Mouse (Mus musculus) stomach, adult 2 months (tissue): Measurements from ENCODE around the gene Fkbp10. TPM values are rescaled to one million over a fixed set of nuclear protein-coding genes. Genes with fewer than 3 reads are reported as not detected.

ENCODE experiments used
- polyA plus RNA-seq: library from polyadenylated mRNA; depleted of rRNA; stranded (reverse); fragments of >200 nt; gene quantifications from 2 replicates; pipeline ENCODE4 v1.2.3, GENCODE M21; 2012; rRNA removed

The Fkbp10 gene
- 18.7 and 21.9 TPM in 2 replicates for polyA plus RNA-seq

DNA sequence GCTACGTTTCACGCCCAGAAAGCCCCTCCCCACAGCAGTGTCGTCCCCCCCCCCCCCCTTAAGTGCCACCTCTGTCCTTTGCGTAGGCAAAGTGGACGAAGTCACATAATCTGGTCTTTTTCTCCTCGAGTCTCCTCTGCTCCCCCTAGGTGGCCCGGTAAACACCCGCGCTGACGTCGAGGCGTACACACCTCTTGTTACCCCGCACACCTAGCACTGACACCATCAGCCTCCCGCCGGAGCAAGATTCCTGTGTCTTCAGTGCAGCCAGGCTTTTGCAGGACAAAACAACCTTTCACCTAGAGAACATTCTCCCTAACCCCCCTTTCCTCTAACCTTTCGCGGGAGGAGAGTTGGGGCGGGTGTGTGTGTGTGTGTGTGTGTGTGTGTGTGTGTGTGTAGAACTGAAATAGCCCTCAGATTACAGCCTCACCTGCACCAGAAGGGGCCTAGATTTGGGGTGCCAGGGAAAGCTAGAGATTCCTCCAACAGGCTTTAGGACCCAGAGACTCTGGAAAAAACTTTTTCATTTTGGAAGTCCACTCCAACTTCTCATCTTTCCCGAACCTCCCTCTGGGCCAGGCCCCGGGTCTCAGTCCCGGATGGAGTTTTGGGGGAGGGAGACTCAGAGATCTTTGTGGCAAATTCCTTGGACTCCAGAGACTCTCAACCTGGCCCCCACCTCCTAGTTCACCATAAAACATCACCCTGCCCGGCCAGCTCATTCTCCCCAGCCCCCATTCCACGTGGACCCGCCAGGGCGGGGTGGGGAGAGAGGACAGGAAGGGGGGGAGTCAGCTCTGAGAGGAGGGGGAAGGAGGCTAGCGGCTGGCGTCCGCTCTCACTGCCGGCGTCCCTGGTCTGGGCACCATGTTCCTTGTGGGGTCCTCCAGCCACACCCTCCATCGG is at the start of gene Fkbp10:
Fkbp10 (plus strand) TSS at position 784 of the 909 bp plus-strand sequence.

DNA sequence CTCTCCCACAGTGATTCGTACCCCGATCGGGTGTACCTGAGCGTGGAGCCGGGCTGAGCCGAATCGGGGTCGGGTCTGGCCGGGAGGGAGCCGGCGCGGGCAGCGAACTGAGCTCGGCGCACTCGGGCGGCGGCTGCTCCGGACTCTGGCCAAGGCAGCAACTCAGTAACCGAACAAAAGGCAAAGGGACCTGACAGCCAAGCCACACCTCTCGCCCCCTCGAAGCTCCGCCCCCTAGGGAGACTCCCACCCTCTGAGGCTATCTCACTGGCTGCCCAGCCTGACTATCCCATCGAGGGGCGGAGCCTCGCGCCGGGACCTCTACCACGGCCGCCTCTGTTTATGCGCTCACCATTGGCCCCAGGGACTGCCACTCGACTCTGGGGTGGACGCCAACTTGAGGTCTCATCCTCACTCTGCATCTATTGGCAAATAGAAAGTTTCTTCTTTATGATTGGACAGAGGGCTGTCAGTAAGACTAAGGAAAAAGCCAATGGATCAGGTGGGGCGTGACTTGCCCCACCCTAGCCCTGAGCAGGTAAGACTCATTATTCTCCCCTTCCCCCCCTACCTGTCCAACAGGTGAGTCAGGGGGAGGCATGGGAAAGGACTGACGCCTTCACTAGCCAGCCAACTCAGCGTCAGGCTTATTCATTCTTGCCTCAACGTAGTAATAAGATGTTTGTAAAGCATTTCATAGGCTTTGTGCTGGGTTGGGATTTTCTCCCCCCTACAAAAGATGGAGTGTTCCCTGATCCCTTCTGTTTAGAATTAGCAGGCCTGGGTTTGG is 17.7 kb upstream of the Fkbp10 start, which contains the start of gene Jup:
Jup (minus strand) TSS at position 164 of the 790 bp plus-strand sequence.

DNA sequence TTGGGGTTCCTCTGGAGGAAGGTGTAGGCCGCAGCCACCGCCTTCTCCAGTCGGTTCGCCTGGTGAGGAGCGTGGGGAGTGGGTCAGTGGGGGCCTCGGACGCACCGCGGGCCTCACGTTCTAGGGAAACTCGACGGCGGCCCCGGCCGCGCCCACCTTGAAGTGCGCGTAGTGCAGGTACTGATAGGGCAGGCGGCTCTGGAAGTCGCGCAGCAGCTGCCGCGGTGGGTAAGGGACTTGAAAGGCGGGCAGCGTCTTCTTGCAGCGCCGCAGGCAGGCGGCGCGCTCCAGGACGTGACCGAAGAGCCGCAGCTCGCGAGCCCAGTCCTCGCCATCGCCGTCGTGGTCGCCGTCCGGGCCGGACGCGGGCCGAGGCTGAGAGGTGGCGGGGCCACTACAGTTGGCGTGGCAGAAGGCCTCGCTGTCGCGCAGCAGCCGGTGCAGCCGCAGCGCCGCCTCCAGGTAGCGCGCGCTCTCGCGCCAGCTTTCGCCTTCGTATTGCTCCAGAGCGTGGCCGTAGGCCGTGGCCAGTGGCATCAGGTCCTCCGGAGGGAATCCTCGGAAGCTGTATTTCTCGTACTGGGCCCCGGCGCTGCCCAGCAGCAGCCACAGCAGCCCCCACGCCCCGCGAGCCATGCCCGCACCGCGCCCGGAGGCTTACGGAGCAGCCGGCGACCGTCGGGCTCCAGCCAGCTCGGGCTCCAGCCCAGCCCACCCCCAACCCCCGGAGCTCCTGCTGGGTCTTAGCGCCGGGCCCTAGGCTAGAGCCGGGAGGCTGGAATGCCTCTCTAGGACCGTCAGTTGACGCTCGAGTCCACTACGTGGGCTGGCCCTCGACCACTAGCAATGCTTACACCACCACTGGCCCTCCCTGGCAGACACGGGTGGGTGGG is 1.2 kb upstream of the Fkbp10 start, which contains the start of gene P3h4:
P3h4 (minus strand) TSS at position 816 of the 893 bp plus-strand sequence.

DNA sequence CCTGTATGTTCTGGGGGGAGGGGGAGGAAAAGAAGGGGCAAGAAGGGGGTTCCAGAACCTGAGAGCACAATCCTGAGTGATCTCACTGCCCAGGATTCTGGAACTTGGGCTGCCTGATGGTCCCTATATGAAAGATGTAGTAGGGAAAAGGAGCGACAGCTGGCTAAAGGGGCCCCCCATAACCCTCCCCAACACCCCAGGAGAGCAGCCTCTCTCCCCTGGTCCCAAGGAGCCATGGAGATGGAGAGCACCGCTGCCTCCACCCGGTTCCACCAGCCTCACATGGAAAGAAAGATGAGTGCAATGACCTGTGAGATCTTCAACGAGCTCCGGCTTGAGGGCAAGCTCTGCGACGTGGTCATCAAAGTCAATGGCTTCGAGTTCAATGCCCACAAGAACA is 26.3 kb downstream of the Fkbp10 start, which contains the start of the genes Nt5c3b and Klhl10:
Nt5c3b (minus strand) TSS at position 12 of the 400 bp plus-strand sequence.
Klhl10 (plus strand) TSS at position 121 of the 400 bp plus-strand sequence.

DNA sequence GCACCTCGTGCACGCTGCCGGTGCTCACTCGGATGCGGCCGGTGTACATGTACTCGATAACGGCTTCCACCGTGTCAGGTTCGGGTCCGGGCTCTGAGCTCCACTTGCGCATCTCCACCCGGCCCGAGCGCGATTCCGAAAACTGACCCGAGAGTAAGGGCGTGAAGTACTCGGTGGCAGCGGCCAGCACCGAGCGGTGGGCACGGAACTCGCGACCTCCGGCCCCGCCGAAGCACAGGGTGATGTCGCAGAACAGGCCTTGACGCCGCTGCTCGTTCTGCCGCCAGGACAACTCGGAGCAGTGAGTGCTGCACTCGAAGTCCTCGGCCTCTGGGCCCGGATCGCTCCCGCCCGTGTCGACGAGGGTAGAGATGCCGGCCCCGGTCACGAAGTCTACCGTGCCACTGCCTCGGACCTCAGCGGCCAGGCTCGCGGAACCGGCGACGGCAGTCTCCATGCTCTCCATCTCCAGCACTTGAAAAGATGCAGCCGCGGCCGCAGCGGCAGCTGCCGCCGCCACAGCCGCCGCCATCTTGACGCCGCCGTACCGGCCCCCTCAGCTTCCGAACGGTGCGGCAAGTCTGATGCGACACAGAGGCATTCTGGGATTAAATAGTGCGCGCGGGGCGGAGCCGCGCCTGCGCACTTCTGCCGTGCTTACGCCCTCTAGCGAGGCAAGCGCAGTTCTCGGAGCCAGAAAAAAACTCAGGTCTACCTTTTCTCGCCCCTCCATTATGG is 56.9 kb downstream of the Fkbp10 start, which contains the start of gene Klhl11:
Klhl11 (minus strand) TSS at position 545 of the 738 bp plus-strand sequence.

Other genes with a start within 250 kb of the Fkbp10 start
- not detected in 2 replicates for gene Krt9, start 222.5 kb upstream of the Fkbp10 start, polyA plus RNA-seq
- 147 and 161 TPM in 2 replicates for gene Krt14, start 208.1 kb upstream of the Fkbp10 start, polyA plus RNA-seq
- 5.1 and 6.5 TPM in 2 replicates for gene Krt16, start 166.8 kb upstream of the Fkbp10 start, polyA plus RNA-seq
- gene Krt17, start 154.7 kb upstream of the Fkbp10 start, polyA plus RNA-seq = 20.4 and 26.8 TPM in 2 replicates
- gene Krt42, start 145.8 kb upstream of the Fkbp10 start, polyA plus RNA-seq = 0.11 and 0.31 TPM in 2 replicates
- gene Eif1, start 95.8 kb upstream of the Fkbp10 start, polyA plus RNA-seq = 59.7 and 89.2 TPM in 2 replicates
- 1,071 and 1,807 TPM in 2 replicates for gene Gast, start 81.3 kb upstream of the Fkbp10 start, polyA plus RNA-seq
- gene Hap1, start 59.6 kb upstream of the Fkbp10 start, polyA plus RNA-seq = 3.8 and 4.4 TPM in 2 replicates
- gene Jup, start 17.9 kb upstream of the Fkbp10 start, polyA plus RNA-seq = 512 and 547 TPM in 2 replicates
- 39.0 and 53.0 TPM in 2 replicates for gene P3h4, start 861 bp upstream of the Fkbp10 start, polyA plus RNA-seq
- 11.5 and 11.8 TPM in 2 replicates for gene Nt5c3b, start 26.1 kb downstream of the Fkbp10 start, polyA plus RNA-seq
- 0.03 TPM in 1 of 2 replicates, not detected in the other for gene Klhl10, start 26.2 kb downstream of the Fkbp10 start, polyA plus RNA-seq
- gene Klhl11, start 57.0 kb downstream of the Fkbp10 start, polyA plus RNA-seq = 0.87 and 1.6 TPM in 2 replicates
- 17.6 and 20.0 TPM in 2 replicates for gene Acly, start 112.3 kb downstream of the Fkbp10 start, polyA plus RNA-seq
- 0.19 and 0.40 TPM in 2 replicates for gene Ttc25, start 129.9 kb downstream of the Fkbp10 start, polyA plus RNA-seq
- gene Cnp, start 159.2 kb downstream of the Fkbp10 start, polyA plus RNA-seq = 9.3 and 11.7 TPM in 2 replicates
- 45.0 and 47.0 TPM in 2 replicates for gene Nkiras2, start 203.5 kb downstream of the Fkbp10 start, polyA plus RNA-seq
- 3.6 and 5.6 TPM in 2 replicates for gene Dnajc7, start 204.5 kb downstream of the Fkbp10 start, polyA plus RNA-seq